ENCODE assay signal across 20 mouse cellular contexts in the genomic region with DNA sequence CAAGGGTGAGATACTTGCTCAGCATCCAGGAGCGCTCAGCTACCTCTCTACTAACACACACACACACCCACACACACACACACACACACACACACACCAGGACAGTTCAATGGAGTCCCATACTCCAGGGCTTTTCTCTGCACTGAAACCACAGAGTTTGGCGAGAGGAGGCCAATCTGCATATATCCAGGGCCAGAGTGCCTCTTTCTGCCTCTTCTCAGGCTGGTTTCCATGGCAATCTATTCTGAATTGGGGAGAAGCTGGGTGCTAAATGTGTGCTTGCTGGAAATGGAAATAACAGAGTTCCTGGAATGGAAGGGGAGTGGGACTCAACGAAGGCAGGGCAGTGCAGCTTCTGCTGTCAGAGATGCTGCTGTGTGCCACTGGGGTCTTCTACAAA. TPM values are rescaled to one million over a fixed set of nuclear protein-coding genes. Genes with fewer than 3 reads are reported as not detected.
A peak's percentile ranks its signal among the peaks of the same experiment; 100 is the strongest.
DNase-seq lines count a peak whose midpoint lies in the region; ATAC-seq and TF ChIP-seq lines count a peak whose summit lies in the region.
"Had no signal": no experiment of that assay in that cellular context is flagged by ENCODE, and none has a peak within 500 bp of the region (broad histone marks: within the 10 kb centered on the region; RNA-seq: fewer than 3 reads in every experiment).

No protein-coding gene starts in this region.

- no peak overlapping the region for H3K4me3 ChIP-seq in hindbrain, embryonic 11.5 days (ENCODE audit: low read depth, low read length)
- no peak overlapping the region for H3K4me3 ChIP-seq in hindbrain, embryonic 13.5 days
- no peak overlapping the region for H3K4me3 ChIP-seq in lung, adult 2 months (replicated peaks; ENCODE audit: extremely low read depth, low read depth, low read length)
- H3K4me3 ChIP-seq: embryonic facial prominence, embryonic 13.5 days had no signal

- H3K9me3 ChIP-seq in hindbrain, embryonic 11.5 days (ENCODE audit: control insufficient read depth, low read length) = no peaks in the 10 kb centered on the region
- H3K9me3 ChIP-seq in hindbrain, embryonic 13.5 days = no peaks in the 10 kb centered on the region
- H3K9me3 ChIP-seq: embryonic facial prominence, embryonic 13.5 days had no signal

- peak; percentile 16 for DNase-seq in hindbrain, embryonic 11.5 days (ENCODE audit: low spot score)
- peak; percentile 46 to 66 for DNase-seq in frontal cortex, postnatal 14 days (ENCODE audit: low spot score in 2 of 2)
- DNase-seq in left cerebral cortex, adult 9 months (ENCODE audit: low spot score in 2 of 2) = peak; percentile 76 to 77
- DNase-seq in right cerebral cortex, postnatal 25 days = peak; percentile 64
- no peak for DNase-seq in cerebellum, adult 11 months
- no peak for DNase-seq in lung, adult 2 months
- no peak for DNase-seq in gastrocnemius, postnatal 4 days (ENCODE audit: low spot score in 2 of 2)
- DNase-seq: adrenal gland, adult 8-10 months; cerebellum, adult 2 months; heart, postnatal 10 days; kidney, postnatal 10 days; liver; lung, postnatal 4 days; thymus, postnatal 36 days had no signal

- H3K4me1 ChIP-seq in hindbrain, embryonic 11.5 days (replicated peaks; ENCODE audit: control insufficient read depth, insufficient read depth, low read length) = no peaks in the 10 kb centered on the region; the same call in 1 of the 2 replicates
- peaks cover 19% of the 10 kb centered on the region for H3K4me1 ChIP-seq in hindbrain, embryonic 13.5 days (replicated peaks)
- no peaks in the 10 kb centered on the region for H3K4me1 ChIP-seq in lung, adult 2 months (ENCODE audit: control insufficient read depth, insufficient read depth, low read length)

- no peaks in the 10 kb centered on the region for H3K36me3 ChIP-seq in hindbrain, embryonic 11.5 days (ENCODE audit: control insufficient read depth, insufficient read depth, low read length)
- no peaks in the 10 kb centered on the region for H3K36me3 ChIP-seq in hindbrain, embryonic 13.5 days
- H3K36me3 ChIP-seq: embryonic facial prominence, embryonic 13.5 days had no signal

- peaks cover 14% of the 10 kb centered on the region for H3K27me3 ChIP-seq in hindbrain, embryonic 11.5 days (ENCODE audit: control insufficient read depth, insufficient read depth, low read length)
- peaks cover 28% of the 10 kb centered on the region for H3K27me3 ChIP-seq in hindbrain, embryonic 13.5 days

- 47% methylated on average over 3 of the region's 3 CpGs for WGBS in hindbrain, embryonic 11.5 days
- WGBS in hindbrain, embryonic 13.5 days = 40% methylated on average over 3 of the region's 3 CpGs
- WGBS in lung, adult 2 months = 74% methylated on average over 3 of the region's 3 CpGs

- no peak for TF ChIP-seq POLR2A in lung, adult 2 months (IDR thresholded peaks at IDR 0.05; ENCODE audit: borderline replicate concordance, extremely low read depth, low read depth, low read length)

- H3K27ac ChIP-seq in hindbrain, embryonic 11.5 days (ENCODE audit: low read depth, low read length) = no peak overlapping the region
- H3K27ac ChIP-seq in hindbrain, embryonic 13.5 days = no peak overlapping the region
- H3K27ac ChIP-seq: embryonic facial prominence, embryonic 13.5 days had no signal

- no peak for TF ChIP-seq CTCF in lung, adult 2 months (IDR thresholded peaks at IDR 0.05; ENCODE audit: insufficient read depth, low read length)

- ATAC-seq in hindbrain, embryonic 11.5 days (ENCODE audit: low FRiP score) = no peak
- ATAC-seq in hindbrain, embryonic 13.5 days (ENCODE audit: low FRiP score) = no peak

- H3K4me2 ChIP-seq in hindbrain, embryonic 11.5 days (replicated peaks; ENCODE audit: low read depth, low read length) = no peak overlapping the region
- no peak overlapping the region for H3K4me2 ChIP-seq in hindbrain, embryonic 13.5 days
- H3K4me2 ChIP-seq: embryonic facial prominence, embryonic 13.5 days had no signal

- H3K9ac ChIP-seq in hindbrain, embryonic 11.5 days (ENCODE audit: low read depth, low read length) = no peak overlapping the region
- H3K9ac ChIP-seq in hindbrain, embryonic 13.5 days = no peak overlapping the region
- H3K9ac ChIP-seq: embryonic facial prominence, embryonic 13.5 days had no signal

RNA-seq across cellular contexts. Expression of a gene that starts 3.2 kb away (rescaled TPM):
- 0.20 and 0.43 TPM in 2 replicates for polyA plus RNA-seq in hindbrain, embryonic 11.5 days (2014; fragmentation: Nextera tagmentation; extraction: Ambion mirVana)
- 0.10 and 0.29 TPM in 2 replicates for polyA plus RNA-seq in hindbrain, embryonic 13.5 days (2015; fragmentation: Nextera tagmentation; extraction: Ambion mirVana)
- polyA plus RNA-seq in lung, adult 2 months (2012; rRNA removed) = 2.9 and 7.5 TPM in 2 replicates
- 100 to 1,000 TPM; 330 to 336 TPM for total RNA-seq in gastrocnemius, postnatal 4 days (2021)

RNA-seq across cellular contexts. Expression of a gene that starts 5.2 kb away (rescaled TPM):
- not detected in 2 replicates for polyA plus RNA-seq in hindbrain, embryonic 11.5 days (2014; fragmentation: Nextera tagmentation; extraction: Ambion mirVana)
- not detected in 2 replicates for polyA plus RNA-seq in hindbrain, embryonic 13.5 days (2015; fragmentation: Nextera tagmentation; extraction: Ambion mirVana)
- not detected in 2 replicates for polyA plus RNA-seq in lung, adult 2 months (2012; rRNA removed)
- not detected for total RNA-seq in gastrocnemius, postnatal 4 days (2021)
- total RNA-seq: adrenal gland, adult 8-10 months; heart, postnatal 10 days had no signal
- polyA plus RNA-seq: C2C12; cerebellum, adult 2 months; gonadal fat pad, adult 2 months; neural tube, embryonic 11.5 days; spleen, adult 2 months had no signal

RNA-seq across cellular contexts. Expression of a gene that starts 47.8 kb away (rescaled TPM):
- 60.8 and 84.0 TPM in 2 replicates for polyA plus RNA-seq in hindbrain, embryonic 11.5 days (2014; fragmentation: Nextera tagmentation; extraction: Ambion mirVana)
- polyA plus RNA-seq in hindbrain, embryonic 13.5 days (2015; fragmentation: Nextera tagmentation; extraction: Ambion mirVana) = 149 and 153 TPM in 2 replicates
- polyA plus RNA-seq in lung, adult 2 months (2012; rRNA removed) = 56.4 and 73.2 TPM in 2 replicates
- total RNA-seq in gastrocnemius, postnatal 4 days (2021) = 10 to 100 TPM; 43.6 to 63.7 TPM

RNA-seq across cellular contexts. Expression of a gene that starts 49.6 kb away (rescaled TPM):
- polyA plus RNA-seq in hindbrain, embryonic 11.5 days (2014; fragmentation: Nextera tagmentation; extraction: Ambion mirVana) = not detected in 2 replicates
- not detected in 2 replicates for polyA plus RNA-seq in hindbrain, embryonic 13.5 days (2015; fragmentation: Nextera tagmentation; extraction: Ambion mirVana)
- 0.05 TPM in 1 of 2 replicates, not detected in the other for polyA plus RNA-seq in lung, adult 2 months (2012; rRNA removed)
- 10 to 100 TPM; 17.4 to 32.9 TPM for total RNA-seq in gastrocnemius, postnatal 4 days (2021)
- polyA plus RNA-seq: neural tube, embryonic 11.5 days; spleen, adult 2 months had no signal

Comparison
In these comparisons a context has a peak if more than half of its experiments do, and no peak if none do; other contexts are left out.
1. DNase-seq: peak in hindbrain, embryonic 11.5 days (single experiment), frontal cortex, postnatal 14 days (2 of 2), left cerebral cortex, adult 9 months (2 of 2) and right cerebral cortex, postnatal 25 days (single experiment); none in cerebellum, adult 11 months (single experiment), lung, adult 2 months (single experiment) and gastrocnemius, postnatal 4 days (0 of 2).